Mouse (Mus musculus) stomach, embryonic 16.5 days (tissue): ENCODE data around the gene Akr1a1. TPM values are rescaled to one million over a fixed set of nuclear protein-coding genes. Genes with fewer than 3 reads are reported as not detected.

Source experiments
- ATAC-seq: fragments of 200-750 bp; cut with Nextera tagmentation; 2 replicates; pipeline ENCODE4 v1.8.0; 2017; ENCODE audit warnings: moderate number of reproducible peaks, moderate TSS enrichment; ENCODE audit not compliant: insufficient read depth, low FRiP score
- H3K27ac ChIP-seq: fragments of 300-500 bp; sonication (generic); 2 replicates; pipeline ENCODE4 v1.5.1; 2014; ENCODE audit warnings: low read length
- H3K27me3 ChIP-seq: fragments of 300-500 bp; sonication (generic); 2 replicates; pipeline ENCODE4 v1.6.1; 2014; ENCODE audit warnings: low read length, control low read depth, mixed read lengths; ENCODE audit not compliant: control insufficient read depth, insufficient read depth
- H3K36me3 ChIP-seq: fragments of 300-500 bp; sonication (generic); 2 replicates; pipeline ENCODE4 v1.6.1; 2014; ENCODE audit warnings: low read length; ENCODE audit not compliant: control insufficient read depth, insufficient read depth
- H3K4me1 ChIP-seq: fragments of 300-500 bp; sonication (generic); 2 replicates; pipeline ENCODE4 v1.6.1; 2014; ENCODE audit warnings: low read length, control low read depth, mixed read lengths; ENCODE audit not compliant: control insufficient read depth, insufficient read depth
- H3K4me2 ChIP-seq: fragments of 300-500 bp; sonication (generic); 2 replicates; pipeline ENCODE4 v1.6.1; 2014; ENCODE audit warnings: low read depth, low read length, mixed read lengths
- H3K4me3 ChIP-seq: fragments of 300-500 bp; sonication (generic); replicated peaks from 2 replicates; pipeline ENCODE4 v1.5.1; 2014; ENCODE audit warnings: mild to moderate bottlenecking, low read length
- H3K9ac ChIP-seq: fragments of 300-500 bp; sonication (generic); 2 replicates; pipeline ENCODE4 v1.6.1; 2014; ENCODE audit warnings: low read length
- H3K9me3 ChIP-seq: fragments of 300-500 bp; sonication (generic); replicated peaks from 2 replicates; pipeline ENCODE4 v1.6.1; 2016; ENCODE audit warnings: low read length, control low read depth; ENCODE audit not compliant: control insufficient read depth
- WGBS: fragments of 180-500 bp; shearing (Covaris S2); extraction: QIAGEN DNeasy Blood & Tissue Kit; methylation state at CpG from one replicate; pipeline ENCODE4 v1.1.7; 2014; 5-methylcytosine and 5-hydroxymethylcytosine counted together
- polyA plus RNA-seq: library from polyadenylated mRNA; unstranded; fragments of >200 nt; fragmentation: Nextera tagmentation; extraction: Ambion mirVana; gene quantifications from 2 replicates; pipeline ENCODE4 v1.2.1, GENCODE M21; 2015

Akr1a1 gene
- polyA plus RNA-seq: 784 and 808 TPM in 2 replicates

DNA sequence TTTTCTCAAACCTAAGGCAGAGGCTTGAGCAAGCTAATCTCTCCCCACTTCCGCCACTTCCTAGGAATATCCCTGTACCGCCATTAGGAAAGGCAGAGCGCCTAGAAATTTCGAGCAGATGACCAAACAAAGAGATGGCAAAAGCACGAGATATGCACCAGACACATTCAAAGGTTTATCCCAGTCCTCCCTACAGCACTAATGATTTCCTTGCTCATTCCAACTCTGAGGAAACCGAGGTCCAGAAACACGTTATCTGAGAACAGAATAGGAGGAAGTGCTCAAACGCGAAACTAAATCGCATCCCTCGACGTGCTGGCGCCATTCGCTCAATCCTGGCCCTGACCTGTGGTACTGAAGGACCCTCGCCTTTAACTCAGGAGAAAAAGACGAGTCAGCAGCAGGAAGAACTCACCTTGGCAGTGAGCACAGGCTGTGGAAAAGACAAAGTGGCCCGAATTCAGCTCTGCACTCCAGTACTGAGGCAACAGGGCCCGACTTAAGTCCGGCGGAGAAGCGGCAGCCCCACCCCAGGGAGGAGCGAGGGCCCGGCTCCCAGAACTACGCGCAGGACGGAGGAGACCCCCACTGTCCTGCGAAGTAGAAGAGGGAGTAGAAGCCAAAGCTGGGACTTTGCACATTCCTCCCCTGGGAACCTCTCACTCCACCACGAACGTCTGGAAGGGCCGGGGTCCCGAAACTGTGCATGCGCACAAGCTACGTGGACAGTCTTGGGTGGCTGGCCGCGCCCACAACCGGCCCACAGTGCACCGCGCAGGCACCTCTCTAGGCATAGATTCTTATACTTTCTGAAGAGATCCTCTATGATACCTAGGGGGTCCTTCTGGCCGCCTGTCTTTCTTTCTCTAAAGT lies at the start of gene Akr1a1:
TSS of gene Akr1a1 (minus strand) at position 757 of the 873 bp plus-strand sequence.
- under 1% methylated on average over 39 of the region's 39 CpGs for WGBS
- no peaks in the 10 kb centered on the region for H3K27me3 ChIP-seq
- peak within 1 kb of the TSS; percentile 85 for H3K4me3 ChIP-seq
- peak within 1 kb of the TSS; percentile 96 for H3K27ac ChIP-seq
- no peaks in the 10 kb centered on the region for H3K9me3 ChIP-seq
- peaks cover 20% of the 10 kb centered on the region for H3K4me1 ChIP-seq
- ATAC-seq: peak; percentile 98
- no peaks in the 10 kb centered on the region for H3K36me3 ChIP-seq
- H3K9ac ChIP-seq: peak within 1 kb of the TSS; percentile 96
- peak within 1 kb of the TSS; percentile 89 for H3K4me2 ChIP-seq

DNA sequence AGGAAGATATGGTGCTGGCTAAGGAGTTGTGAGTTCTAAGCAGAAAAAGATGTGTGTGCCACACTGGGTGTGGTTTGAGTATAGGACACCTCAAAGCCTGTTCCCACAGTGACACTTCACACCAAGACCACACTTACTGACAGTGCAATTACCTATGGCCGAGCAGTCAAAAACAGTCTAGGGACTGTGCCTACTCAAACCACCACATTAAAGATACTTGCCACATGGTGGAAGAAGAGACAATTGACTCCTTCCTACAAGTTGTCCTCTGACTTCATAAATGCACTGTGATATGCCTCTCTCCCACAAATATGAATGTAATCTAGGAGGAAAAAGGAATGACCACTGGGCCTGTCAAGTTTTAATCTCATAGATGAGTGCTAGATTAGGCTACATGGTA lies 49.5 kb upstream of the Akr1a1 start:
- H3K4me3 ChIP-seq: no peak overlapping the region
- no peaks in the 10 kb centered on the region for H3K9me3 ChIP-seq
- H3K27ac ChIP-seq: no peak overlapping the region
- 72% methylated on average over 1 of the region's 1 CpGs for WGBS
- H3K36me3 ChIP-seq: 0 out of 2 replicates have a peak, but pooled peaks cover 12% of the 10 kb centered on the region
- ATAC-seq: no peak
- no peaks in the 10 kb centered on the region for H3K27me3 ChIP-seq
- no peaks in the 10 kb centered on the region for H3K4me1 ChIP-seq
- no peak overlapping the region for H3K9ac ChIP-seq
- H3K4me2 ChIP-seq: no peak overlapping the region

DNA sequence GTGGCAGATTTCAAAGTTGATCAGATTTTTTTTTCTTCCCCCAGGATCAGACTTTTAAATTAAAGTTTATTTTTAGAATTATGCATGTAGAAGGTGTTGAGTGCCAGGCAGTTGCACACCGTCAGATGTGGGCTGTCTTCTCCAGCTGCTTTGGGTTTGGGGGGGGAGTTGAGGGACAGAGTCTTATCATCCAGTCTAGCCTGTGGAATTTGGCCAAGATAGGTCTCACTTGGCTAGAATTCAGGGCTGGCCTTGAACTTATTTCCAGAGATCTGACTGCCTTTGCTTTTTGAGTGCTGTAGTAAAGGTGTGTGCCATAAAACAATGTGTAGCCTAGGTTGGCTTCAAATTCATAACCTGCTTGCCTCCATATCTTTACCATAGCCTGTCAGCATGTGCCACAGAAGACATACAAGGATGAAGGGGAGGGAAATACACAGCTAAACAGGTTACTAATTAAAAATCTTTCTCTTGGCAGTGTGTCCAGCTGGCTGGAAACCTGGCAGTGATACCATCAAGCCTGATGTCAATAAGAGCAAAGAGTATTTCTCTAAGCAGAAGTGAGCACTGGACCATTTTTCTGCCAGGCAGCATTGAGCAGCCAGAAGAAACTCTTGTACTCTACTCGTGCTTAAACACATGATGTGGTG lies 47.3 kb upstream of the Akr1a1 start:
- Histone ChIP-seq H3K4me1 (no peaks in the 10 kb centered on the region), H3K36me3 (0 out of 2 replicates have a peak, but pooled peaks cover 20% of the 10 kb centered on the region), H3K4me2 (no peak overlapping the region), H3K9ac (no peak overlapping the region), H3K9me3 (no peaks in the 10 kb centered on the region), H3K4me3 (no peak overlapping the region), H3K27ac (no peak overlapping the region), H3K27me3 (no peaks in the 10 kb centered on the region)
- ATAC-seq: no peak
- WGBS: 65% methylated on average over 2 of the region's 2 CpGs

DNA sequence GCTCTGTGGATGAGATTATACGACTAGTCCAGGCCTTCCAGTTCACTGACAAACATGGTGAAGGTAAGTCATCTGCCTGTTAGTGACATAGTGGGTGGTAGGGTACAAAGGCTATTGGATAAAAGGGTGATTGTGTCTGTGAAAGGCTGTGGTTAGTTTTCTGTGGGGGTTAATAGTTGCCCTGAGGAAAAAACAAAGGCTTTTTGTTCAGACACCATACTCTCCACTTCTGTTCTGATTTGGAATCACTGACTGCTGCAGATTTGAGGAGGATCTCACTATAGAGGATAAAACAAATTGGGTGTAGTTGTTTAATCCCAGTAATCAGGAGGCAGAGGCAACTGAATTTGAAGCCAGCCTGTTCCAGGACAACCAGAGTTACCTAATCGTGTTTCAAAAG lies 42.3 kb upstream of the Akr1a1 start:
- H3K9ac ChIP-seq: no peak overlapping the region
- no peaks in the 10 kb centered on the region for H3K9me3 ChIP-seq
- H3K4me1 ChIP-seq: peaks cover 3% of the 10 kb centered on the region; the same call in 1 of the 2 replicates
- no peak for ATAC-seq
- peaks cover 32% of the 10 kb centered on the region for H3K36me3 ChIP-seq
- no peak overlapping the region for H3K27ac ChIP-seq
- H3K4me3 ChIP-seq: no peak overlapping the region
- WGBS: 76% methylated on average over 2 of the region's 2 CpGs
- no peaks in the 10 kb centered on the region for H3K27me3 ChIP-seq
- H3K4me2 ChIP-seq: no peak overlapping the region

DNA sequence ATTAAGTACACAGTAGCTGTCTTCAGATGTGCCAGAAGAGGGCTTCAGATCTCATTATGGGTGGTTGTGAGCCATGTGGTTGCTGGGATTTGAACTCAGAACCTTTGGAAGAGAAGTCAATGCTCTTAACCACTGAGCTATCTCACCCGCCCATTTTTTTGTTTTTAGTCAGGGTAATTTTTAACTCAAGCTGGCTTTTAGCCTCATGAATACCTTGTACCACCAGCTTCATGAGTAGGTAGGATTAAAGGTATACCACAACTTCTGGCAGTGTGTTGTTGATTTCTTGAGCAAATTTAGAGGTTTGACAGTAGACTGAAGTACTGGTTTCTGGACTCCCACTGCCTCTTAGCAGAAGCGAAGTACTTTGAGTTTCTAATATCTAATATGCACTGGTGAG lies 40.7 kb upstream of the Akr1a1 start:
- peaks cover 27% of the 10 kb centered on the region for H3K36me3 ChIP-seq
- no peak overlapping the region for H3K4me3 ChIP-seq
- H3K27ac ChIP-seq: no peak overlapping the region
- no peak for ATAC-seq
- no peak overlapping the region for H3K9ac ChIP-seq
- no peak overlapping the region for H3K4me2 ChIP-seq
- no peaks in the 10 kb centered on the region for H3K9me3 ChIP-seq
- WGBS: 80% methylated on average over 2 of the region's 2 CpGs
- no peaks in the 10 kb centered on the region for H3K27me3 ChIP-seq
- peaks cover 10% of the 10 kb centered on the region for H3K4me1 ChIP-seq

DNA sequence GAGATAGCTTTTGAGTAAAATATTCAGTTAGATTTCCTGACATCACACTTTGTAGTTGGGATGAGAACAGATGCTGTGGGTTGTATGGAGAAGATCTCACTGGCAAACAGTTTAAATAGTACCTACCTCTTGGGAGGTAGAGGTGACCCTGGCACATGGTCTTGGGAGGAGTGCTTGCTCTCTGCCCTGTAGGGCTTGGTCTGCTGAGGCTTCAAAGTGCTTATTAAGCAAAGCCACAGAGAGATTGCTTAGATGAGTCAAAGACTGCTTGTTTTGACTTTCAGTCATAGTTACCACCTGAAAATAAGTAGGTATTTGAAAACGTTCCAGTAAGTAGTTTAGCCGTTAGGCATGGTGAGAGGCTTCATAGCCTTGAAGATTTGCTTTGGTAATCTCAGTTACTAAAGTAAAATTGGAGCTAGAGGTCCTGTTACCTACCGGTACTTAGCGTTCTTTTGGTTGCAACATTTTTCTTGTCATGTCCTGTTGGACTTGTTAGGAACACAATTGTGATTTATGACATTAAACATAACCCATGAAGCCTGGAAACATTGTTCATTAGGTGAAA lies 37.9 kb upstream of the Akr1a1 start:
- ATAC-seq: no peak

DNA sequence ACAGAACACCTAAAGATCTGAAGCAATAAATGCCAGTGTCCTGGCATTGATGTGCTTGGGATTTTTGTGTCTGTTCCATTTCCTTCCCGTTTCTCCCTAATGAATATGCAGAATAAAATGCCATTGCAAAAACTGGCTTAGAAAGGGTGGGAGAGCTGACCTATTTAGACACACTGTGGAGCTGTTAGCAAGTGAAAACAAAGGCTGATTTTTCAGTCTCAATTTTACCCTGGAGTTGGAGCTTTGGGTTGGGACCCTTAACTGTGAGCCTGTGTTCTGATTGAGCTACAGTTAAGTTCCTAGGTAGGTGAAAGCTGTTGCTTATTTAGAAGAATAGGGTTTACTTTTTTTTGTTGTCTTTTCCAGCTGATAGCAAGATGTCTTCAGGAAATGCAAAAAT lies 35.6 kb upstream of the Akr1a1 start:
- H3K36me3 ChIP-seq: peaks cover 12% of the 10 kb centered on the region
- no peak overlapping the region for H3K27ac ChIP-seq
- peak overlapping the region; percentile 86 for H3K4me2 ChIP-seq
- no peak for ATAC-seq
- no peaks in the 10 kb centered on the region for H3K9me3 ChIP-seq
- peak overlapping the region; percentile 55; the same call in 1 of the 2 replicates for H3K9ac ChIP-seq
- H3K4me3 ChIP-seq: peak overlapping the region; percentile 83
- H3K27me3 ChIP-seq: no peaks in the 10 kb centered on the region
- WGBS: 34% methylated on average over 1 of the region's 1 CpGs
- H3K4me1 ChIP-seq: peaks cover 21% of the 10 kb centered on the region

More for the DNA sequence above, 37.9 kb upstream of the Akr1a1 start:
- Histone ChIP-seq H3K9me3 (no peaks in the 10 kb centered on the region), H3K27me3 (no peaks in the 10 kb centered on the region), H3K27ac (no peak overlapping the region), H3K4me2 (no peak overlapping the region), H3K4me3 (no peak overlapping the region), H3K36me3 (peaks cover 20% of the 10 kb centered on the region), H3K4me1 (peaks cover 21% of the 10 kb centered on the region), H3K9ac (no peak overlapping the region)
- 74% methylated on average over 4 of the region's 4 CpGs for WGBS

DNA sequence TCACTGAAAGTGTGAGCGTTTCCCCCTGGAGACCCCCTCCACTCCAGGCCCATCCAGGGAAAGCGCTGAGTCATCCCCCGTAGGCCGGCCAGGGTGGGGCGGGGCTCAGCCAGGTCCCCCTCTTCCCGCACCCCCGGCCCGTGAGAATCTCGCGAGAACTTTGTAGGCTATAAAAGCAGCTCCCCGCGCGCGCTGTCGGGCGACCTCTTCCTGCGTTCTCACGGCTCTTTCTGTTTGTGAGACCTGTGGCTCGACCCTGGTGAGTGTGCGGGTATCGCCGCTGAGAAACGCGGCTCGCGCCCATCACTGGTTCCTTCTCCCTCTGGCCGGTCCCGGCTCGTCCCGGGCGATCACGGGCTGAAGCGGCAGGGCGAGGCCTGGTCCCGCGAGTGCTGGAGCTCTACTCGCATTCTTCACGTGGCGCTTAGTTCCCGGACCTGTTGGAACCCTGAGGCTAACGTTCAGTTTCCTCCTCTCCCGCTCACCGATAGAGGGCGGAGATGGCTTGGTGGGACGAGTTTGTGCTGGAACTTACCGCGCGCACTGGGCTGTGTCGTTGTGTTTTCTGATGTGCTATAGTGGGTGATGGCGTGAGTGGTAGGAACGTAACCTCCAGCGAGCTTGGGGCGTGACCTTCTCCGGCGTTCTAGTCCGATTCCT lies 34.1 kb upstream of the Akr1a1 start, which contains the start of gene Prdx1:
TSS of gene Prdx1 (plus strand) at position 143 of the 660 bp plus-strand sequence.
- Histone ChIP-seq H3K27me3 (no peaks in the 10 kb centered on the region), H3K4me1 (peaks cover 18% of the 10 kb centered on the region), H3K36me3 (no peaks in the 10 kb centered on the region), H3K4me3 (peak within 1 kb of the TSS; percentile 83), H3K27ac (peak within 1 kb of the TSS; percentile 98), H3K9me3 (no peaks in the 10 kb centered on the region), H3K4me2 (peak within 1 kb of the TSS; percentile 86), H3K9ac (peak within 1 kb of the TSS; percentile 85)
- WGBS: under 1% methylated on average over 56 of the region's 56 CpGs
- peak; percentile 97 for ATAC-seq
